Mouse (Mus musculus) adrenal gland (tissue): ENCODE results near the gene Cmya5.
"Not testable (repeated sequence)": the region's sequence is repeated elsewhere in the genome, so short reads cannot be mapped to it uniquely, and the experiment has no call there.

Source experiments
- intact Hi-C: fragments of 180-260 bp; cut with DNase I; formaldehyde crosslinking; loops from one replicate; pipeline ENCODE4 v1.15.1; 2025

The Cmya5 gene

DNA sequence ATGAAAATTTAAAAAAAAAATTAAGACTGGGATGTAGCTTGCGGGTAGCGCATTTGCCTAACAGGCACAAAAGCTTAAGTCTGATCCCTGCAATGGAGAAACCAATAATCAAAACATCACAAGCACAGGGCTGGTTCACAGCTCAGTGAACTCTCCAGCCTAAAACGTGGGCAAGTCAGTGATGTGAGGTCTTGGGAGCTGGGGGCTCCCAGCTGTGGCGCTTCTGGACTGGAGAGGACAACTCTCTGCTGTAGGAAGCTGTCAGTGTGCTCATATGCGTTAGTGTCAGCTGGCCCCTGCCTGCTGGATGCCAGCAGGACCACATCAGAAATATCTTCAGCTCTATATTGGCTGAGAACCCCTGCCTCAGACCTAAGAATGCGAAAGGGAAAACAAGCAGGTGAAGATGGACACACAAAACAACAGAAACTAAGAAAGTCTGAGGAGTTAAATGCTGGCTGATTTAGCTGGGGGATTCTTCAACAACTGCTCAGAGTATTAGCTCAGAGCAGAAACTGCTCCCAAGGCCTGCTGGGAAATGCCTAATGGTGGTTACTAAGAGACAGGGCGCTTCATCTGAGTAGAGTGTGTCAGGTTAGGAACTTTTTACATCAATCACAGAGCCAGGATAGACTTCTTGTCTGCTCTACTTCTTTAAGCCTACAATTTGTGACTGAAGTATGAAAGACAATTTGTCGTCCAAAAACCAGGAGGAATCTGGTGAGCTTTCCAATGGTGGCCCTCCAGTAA, 16.2 kb downstream of the Cmya5 start:
- intact Hi-C loops = loop anchor here (2.0 kb wide), 1 partner anchor 125 kb away; no protein-coding TSS in a partner anchor

DNA sequence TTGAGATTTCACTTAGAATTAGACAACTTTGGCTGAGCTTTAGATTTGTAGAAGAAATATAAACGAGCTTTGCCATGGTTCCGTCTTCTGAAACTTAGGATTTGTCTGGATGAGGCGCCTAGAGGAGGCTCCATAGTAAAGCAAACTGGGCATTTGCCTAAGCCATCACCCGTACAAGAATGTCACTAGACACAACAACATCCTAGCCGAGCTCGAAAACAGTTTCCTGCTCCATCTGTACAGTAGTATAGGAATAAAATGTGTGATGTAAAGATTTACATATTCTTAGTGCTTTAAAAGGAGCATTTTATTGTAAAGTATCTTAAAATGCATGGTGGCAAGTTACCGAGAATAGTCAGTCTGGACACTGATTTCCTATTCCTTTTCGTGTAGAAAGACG, 22.2 kb downstream of the Cmya5 start:
- intact Hi-C loops = no loop called here

DNA sequence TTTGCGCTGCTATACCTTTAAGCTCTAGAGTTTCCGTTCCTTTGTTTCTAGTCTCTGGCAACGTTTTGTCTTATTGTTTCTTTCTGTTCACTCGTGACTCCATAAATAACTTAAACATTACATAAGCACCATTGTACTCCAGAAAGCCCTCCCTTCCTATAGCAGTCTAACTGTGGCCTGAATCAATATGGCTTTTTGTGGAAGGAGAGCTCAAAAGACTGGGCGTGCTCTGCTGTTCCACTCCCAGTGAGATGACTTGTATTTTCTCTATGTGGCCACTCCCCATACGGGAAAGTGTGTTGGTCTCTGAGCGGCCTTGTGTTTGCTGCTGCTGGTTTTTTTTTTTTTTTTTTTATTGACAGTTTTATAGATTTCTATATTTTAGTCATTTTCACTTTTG, 27.3 kb downstream of the Cmya5 start:
- intact Hi-C loops = no loop called here

DNA sequence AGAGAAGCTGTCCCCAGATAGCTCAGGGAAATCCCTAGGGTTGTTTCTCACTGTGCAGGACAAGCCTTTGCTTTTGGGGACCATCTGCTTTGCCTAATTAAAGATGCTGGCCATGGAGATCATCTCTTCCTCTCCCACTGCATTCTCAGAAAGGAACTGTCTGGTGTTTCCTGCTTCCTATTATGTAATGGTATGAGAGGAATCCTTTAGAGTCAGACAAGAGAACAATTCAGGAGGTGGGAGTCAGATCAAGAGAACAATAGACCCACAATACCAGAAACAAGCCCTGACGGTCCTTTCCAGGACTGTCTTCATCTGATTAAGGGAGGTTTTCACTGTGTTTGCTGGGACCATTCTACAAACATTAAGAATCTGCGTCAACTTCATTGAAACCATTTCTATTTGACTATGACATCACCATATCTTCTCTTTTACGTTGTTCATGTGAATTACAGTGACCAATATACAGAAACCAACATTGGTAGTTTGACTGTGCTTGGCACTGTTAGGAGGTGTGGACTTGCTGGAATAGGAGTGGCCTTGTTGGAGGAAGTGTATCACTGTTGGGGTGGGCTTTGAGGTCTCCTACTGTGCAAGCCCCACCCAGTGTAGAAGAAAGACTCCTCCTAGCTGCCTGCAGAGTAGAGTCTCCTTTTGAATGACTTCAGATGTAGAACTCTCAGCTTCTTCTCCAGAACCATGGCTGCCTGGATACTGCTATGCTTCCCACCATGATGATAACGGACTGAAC, 42.0 kb downstream of the Cmya5 start:
- intact Hi-C loops = no loop called here

DNA sequence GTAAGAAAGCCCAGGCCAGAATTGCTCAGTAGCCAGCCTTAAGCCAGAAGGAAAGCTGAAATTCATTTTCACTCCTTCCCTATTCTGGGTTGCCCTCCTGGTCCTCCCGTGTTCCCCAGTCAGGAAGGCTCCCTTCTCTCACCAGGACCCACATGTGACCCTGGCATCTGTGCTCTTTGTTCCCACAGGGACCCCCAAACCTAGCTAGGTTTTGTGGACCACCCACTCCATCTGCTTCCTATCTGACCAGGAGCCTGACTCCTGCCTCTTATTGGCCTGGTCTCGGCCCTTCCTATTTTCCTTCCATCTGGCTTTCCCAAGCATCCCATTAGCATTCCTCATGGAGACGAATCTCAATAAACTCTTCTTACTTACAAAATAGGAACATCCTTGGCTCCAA, 45.9 kb downstream of the Cmya5 start:
- intact Hi-C loops = no loop called here

DNA sequence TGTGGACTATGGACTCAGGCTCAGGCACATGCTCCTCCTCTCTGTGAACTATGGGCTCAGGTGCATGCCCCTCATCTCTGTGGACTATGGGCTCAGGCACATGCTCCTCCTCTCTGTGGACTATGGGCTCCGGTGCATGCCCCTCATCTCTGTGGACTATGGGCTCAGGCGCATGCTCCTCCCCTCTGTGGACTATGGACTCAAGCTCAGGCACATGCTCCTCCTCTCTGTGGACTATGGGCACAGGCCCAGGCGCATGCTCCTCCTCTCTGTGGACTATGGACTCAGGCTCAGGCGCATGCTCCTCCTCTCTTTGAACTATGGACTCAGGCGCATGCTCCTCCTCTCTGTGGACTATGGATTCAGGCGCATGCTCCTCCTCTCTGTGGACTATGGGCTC, 47.9 kb downstream of the Cmya5 start:
- intact Hi-C loops = no loop called here

DNA sequence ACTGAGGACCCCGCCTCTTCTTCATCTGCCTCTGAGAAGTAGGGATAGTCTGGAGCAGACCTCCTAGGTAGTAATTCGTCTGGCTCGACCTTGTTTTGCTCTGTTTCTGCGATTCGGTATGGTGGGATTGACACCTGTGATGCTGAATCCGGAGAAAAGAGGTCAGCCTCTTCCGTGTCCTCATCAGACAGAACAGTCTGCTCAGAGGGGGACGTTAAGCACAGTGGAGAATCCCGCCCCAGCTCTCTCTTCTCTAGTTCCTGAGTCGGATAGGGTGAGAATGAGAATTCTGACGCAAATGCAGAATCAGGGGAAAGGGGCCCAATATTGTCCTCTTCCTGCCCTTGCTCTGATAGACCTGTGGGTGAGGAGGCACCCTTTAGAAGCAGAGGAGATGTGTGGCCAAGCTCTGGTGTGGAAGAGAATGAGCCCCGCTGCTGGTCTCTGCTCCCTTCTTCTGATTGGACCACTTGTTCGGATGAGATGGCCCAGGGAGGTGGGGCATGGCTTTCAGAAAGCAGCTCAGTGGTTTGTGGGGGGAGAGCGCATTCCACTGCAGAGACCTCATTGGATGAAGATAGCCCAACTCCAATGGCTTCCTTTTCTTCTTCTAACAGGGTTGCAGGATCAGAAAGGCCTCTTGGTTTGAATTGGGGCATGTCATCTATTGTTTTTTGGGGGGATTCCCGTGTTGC, 49.3 kb downstream of the Cmya5 start:
- intact Hi-C loops = no loop called here

DNA sequence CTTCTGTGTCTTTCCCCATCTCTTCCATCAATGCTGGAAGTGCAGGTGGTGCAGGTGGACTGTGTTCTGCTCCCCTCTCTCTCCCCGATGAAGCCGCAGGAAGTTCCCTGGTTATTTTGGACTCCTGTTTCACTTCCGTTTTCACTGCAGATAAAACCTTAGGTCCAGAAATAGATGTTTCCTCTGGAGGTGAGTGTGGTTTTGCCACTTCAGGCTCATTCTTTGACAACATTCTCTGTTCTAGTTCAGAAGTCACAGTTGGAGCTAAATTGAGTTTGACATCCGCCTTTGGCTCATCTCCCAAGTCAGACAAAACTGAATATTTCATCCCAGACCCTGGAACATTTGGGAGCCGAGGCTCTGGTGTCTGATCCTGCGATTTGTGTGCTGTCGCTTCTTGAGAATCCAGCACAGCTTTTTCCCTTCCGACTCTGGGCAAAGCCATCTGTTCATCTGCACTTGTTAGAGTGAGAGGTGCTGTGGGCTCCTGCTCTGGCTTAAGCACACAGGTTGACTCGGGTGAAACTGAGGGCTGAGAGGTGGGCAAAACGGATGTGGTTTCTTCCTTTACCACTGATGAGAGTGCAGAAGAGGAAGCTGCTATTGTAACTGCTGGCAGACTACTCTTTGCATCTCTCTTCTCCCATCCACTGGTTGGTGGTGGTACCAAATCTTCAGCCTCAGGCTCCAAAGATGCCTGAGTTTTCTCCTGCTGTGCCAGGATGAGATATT, 50.2 kb downstream of the Cmya5 start:
- intact Hi-C loops = no loop called here

DNA sequence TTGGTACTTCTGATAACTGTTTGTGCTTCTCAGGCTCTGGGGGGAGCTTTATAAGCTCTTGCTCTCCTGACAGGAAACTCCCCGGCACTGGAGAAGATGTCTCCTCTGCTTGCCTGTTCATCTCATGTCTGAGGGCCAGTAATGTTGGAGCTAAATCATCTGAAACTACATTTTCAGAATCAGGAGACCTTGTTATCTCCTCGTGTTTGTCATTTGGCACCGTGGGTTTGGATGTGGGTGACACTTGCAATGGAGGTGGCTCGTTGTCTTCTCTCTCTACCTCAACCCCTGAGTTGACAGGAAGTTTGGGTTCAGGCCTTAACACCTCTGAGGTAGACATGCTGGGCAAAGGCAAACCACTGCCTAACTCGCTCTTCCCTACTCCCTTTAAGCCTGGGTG, 50.8 kb downstream of the Cmya5 start:
- intact Hi-C loops = no loop called here

DNA sequence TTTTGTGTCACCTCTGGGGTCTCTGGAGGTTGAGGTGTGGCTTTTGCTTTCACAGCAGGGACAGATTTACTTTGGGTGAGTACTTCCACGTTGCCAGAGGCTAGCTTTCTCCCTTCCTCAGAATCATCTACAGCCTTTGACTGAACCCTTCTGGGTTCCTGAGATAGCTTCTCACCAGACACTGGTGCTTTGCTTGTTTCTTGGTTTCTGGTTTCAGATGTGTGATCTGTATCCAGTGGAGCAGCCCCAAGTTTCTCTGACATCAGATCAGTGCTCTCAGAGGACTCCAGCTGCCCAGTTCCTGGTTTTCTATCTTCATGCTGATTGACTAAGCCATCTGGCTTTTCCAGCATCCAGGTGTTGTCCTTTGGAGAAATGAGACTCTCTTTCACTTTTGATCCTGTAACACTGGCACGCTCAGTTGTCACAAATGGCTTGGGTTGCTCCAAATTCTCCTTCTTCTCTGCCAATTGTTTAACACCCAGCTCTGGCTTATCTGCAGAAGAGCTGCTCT, 51.6 kb downstream of the Cmya5 start:
- intact Hi-C loops = no loop called here

DNA sequence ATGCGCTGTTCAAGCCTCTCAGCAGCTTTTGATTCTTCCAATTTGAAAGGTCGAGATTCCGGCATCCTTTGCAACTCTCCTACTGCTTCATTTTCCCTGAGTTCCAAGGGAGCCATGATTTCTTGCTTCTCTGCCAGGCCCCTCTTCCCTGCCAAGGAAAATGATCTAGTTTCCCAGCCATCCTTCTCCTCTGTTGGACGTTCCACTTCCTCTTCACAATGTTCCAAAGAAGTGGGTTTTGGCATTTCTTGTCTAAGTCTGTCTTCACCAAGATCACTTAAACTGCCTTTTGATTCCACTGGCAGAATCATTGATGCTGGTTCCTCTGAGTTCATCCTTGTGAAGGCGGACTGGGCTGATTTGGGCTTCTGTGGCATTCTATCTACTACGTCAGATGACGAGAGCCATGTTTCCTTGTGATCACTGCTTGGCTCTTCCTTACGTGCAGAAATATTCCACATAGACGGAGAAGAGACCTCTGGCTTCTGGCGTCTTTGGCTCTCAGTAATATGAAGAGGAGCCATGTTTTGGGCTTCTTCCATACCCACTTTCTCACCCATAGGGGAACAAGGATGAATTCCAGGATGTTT, 52.6 kb downstream of the Cmya5 start:
- intact Hi-C loops = no loop called here

DNA sequence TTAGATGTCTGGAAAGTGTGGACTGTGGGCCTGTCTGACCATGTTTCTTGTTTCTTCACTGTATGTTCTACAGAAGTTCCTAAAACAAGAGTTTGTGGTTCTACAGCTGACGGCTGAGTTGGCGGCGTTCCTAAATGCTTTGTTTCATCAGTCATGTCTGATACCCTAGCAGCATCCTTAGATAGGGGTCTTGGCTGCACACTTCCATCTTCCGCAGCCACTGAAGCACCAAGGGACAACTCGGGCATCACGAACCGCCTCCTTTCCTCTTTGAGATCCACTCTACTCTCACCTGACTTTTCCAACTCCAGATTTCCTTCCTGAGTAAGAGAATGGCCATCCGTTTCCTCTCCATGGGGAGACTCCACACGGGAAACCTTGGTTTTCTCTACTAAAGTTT, 53.3 kb downstream of the Cmya5 start:
- intact Hi-C loops = no loop called here

DNA sequence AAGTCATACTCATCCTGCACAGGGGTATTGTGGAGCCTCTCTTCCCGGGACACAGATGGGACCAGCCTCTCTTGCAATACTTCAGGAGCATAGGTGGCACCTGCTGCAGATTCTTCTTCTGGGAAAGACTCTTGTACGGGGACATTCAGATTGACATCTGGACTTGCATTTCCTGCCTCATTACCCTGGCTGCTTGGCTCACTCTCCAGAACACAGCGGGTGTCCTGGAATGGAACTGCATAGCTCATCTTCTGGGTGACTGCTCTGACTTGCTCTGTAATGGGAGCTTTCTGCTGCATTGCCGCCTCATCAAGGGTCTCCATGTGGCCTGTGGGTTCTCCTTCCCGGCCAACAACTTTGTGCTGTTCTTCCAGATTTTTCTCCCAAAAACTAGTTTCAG, 55.0 kb downstream of the Cmya5 start:
- intact Hi-C loops = no loop called here

DNA sequence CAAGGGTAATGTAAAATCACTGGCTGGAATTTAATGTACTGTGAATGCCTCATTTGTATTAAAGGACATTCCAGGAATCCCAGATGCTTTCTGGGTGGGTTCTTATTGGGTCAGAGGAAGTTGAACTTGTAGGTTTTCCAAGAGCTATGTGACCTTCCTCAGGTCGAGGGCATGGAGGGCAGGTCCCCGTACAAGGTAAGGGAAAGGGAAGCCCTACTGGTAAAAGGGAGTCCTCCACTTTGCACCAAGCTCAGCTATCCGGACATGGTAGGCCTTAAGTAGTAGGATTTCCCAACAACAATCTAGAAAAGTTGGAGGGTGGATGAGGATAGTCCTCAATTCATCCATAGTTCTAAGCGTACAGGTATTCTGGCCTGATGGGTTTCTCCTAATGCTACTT, 58.8 kb downstream of the Cmya5 start:
- intact Hi-C loops = no loop called here

DNA sequence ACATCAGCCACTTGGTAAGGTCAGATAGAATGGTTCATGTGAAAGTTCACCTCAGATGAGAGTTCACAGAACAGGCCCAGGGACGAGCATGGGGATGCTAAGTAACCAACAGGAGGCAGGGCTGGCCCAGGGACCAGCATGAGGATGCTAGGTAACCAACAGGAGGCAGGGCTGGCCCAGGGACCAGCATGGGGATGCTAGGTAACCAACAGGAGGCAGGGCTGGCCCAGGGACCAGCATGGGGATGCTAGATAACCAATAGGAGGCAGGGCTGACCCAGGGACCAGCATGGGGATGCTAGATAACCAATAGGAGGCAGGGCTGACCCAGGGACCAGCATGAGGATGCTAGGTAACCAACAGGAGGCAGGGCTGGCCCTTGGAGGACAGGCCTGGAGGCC, 62.2 kb downstream of the Cmya5 start:
- intact Hi-C loops = not testable (repeated sequence)

DNA sequence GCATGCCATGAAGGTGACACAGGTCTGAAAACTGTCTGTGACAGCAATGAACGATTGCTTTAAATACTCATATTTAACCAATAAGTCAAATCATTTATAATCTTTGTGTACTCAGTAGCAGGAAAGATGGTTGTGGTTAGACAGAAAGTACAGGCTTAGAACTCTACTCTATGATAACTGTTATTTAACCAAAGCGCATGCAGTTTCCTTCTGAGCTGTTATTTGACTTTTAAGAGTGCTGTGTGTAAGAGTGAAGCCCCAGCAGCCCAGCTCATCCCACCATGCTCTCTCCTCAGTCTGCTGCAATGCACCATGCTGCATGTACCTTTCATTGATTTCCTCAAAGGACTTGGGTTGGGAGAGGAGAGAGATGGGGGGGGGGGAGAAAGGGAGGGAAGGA, 63.7 kb downstream of the Cmya5 start:
- intact Hi-C loops = no loop called here

DNA sequence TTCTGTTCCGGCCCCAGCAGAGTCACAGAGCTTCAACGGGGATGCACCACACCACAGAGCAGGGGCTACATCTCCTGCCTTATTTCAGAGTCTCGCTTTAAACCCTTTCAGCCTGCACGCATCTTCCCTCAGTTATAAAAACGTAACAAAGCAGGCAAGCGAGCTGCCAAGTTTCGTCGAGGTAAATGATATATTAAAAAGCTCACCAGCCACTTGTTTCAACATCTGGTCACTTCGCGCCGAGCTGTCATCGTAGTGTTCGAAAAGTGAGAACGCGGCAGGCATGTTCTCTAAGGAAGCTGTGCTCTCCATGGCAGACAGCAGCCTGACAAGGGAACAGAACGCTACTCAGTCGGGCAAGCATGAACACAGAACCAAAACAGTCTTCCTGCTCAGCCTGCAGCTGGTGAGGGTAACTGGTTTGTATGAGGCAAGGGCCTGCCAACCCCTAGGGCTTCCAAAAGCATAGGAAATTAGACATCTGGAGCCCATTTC, 70.3 kb downstream of the Cmya5 start:
- intact Hi-C loops = loop anchor here (5.0 kb wide), 1 partner anchor 322 kb away; no protein-coding TSS in a partner anchor

DNA sequence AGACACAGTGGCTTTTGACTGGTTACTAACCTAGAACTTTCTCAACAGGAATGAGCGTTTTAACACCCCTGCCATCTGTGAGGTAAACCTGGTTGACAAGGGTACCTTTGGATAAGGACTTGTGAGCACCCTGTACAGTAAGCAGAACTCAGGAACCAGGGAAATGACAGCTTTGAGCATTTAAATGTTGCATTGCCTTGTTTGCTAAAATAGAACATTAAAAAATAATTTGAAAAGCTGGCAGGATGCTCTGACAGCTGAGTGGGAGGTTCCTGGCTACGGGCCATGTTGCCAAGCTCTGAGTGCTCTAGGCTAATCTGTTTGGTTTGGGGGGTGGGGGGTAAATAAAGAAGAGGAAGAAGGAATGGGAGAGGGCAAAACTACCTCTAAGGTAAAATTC, 70.9 kb downstream of the Cmya5 start:
- intact Hi-C loops = loop anchor here (5.0 kb wide), 1 partner anchor 321 kb away; no protein-coding TSS in a partner anchor

DNA sequence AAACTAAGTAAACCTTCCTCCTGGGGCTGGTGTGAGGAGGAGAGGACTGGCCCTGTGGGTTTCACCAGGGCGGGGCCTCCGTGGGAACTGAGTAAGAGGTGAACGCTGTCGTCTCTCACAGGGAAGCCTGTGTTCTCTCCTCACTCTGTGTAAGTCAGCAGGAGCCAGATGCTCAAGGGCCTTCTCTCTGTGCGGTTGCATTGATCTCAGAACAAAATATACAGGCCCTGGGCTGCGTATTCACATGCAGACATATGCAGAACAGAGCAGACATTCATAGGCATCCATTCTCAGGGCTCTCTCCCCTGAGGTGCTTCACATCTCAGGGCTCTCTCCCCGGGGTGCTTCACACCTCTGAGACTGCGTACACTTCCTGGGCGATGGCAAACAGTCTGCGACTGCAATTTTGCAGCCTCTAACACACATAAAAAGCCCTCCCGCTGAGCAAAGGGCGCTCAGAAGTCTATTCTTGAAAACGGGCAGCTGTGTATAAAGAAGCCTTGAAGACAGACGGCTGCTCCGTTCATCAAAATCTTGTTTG, 71.6 kb downstream of the Cmya5 start:
- intact Hi-C loops = loop anchor here (5.0 kb wide), 1 partner anchor 321 kb away; no protein-coding TSS in a partner anchor

DNA sequence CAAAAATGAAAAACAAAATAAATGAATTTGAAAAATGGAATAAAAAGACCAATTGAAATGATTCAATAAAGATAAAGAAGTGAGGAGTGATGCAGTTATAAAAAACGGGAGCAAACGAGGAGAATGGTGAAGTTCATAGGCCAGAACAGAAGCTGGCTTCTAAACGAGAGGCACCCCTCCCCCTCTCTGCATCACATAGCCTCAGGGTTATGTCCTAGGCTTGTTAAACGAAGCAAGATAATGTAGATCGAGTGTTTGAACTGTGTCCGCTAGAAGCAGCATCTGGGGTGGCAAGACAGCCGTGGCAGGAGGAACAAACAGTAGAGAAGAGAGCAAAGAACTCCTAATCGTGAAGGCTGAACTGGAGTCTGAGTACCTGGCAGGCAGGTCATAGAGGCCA, 74.1 kb downstream of the Cmya5 start:
- intact Hi-C loops = loop anchor here (5.0 kb wide), 1 partner anchor 318 kb away; no protein-coding TSS in a partner anchor
